Mouse (Mus musculus): ENCODE data around the gene Tpsg1. TPM values are rescaled to one million over a fixed set of nuclear protein-coding genes. Genes with fewer than 3 reads are reported as not detected.

The Tpsg1 gene
- polyA plus RNA-seq, 1 experiment: 0.99 TPM

GRCm38 (mm10) chr17:25416219-25416618 is 47.1 kb downstream of the Tpsg1 start:
- no peak overlapping the region for H3K27ac ChIP-seq (replicated peaks; ENCODE audit: low read depth, low read length)

GRCm38 (mm10) chr17:25417990-25418389 is 48.9 kb downstream of the Tpsg1 start:
- Histone ChIP-seq H3K4me3 (ENCODE audit: insufficient read depth, low read depth, low read length) (no peak overlapping the region), H3K27ac (replicated peaks; ENCODE audit: low read depth, low read length) (no peak overlapping the region), H3K4me1 (ENCODE audit: control insufficient read depth, insufficient read depth, insufficient read length, low read length) (0 out of 2 replicates have a peak, but pooled peaks cover 2% of the 10 kb centered on the region)

More at GRCm38 (mm10) chr17:25416219-25416618, 47.1 kb downstream of the Tpsg1 start:
- Histone ChIP-seq H3K4me1 (ENCODE audit: control insufficient read depth, insufficient read depth, insufficient read length, low read length) (0 out of 2 replicates have a peak, but pooled peaks cover 2% of the 10 kb centered on the region), H3K4me3 (ENCODE audit: insufficient read depth, low read depth, low read length) (no peak overlapping the region)

- Histone ChIP-seq H3K4me3 (ENCODE audit: insufficient read depth, low read depth, low read length) (no peak overlapping the region), H3K4me1 (ENCODE audit: control insufficient read depth, insufficient read depth, insufficient read length, low read length) (0 out of 2 replicates have a peak, but pooled peaks cover 2% of the 10 kb centered on the region), H3K27ac (replicated peaks; ENCODE audit: low read depth, low read length) (no peak overlapping the region)
These were observed 49.9 kb downstream of the Tpsg1 start for GRCm38 (mm10) chr17:25418926-25419325.

GRCm38 (mm10) chr17:25420998-25421397 is 51.9 kb downstream of the Tpsg1 start:
- H3K27ac ChIP-seq (replicated peaks; ENCODE audit: low read depth, low read length): no peak overlapping the region
- no peaks in the 10 kb centered on the region for H3K4me1 ChIP-seq (ENCODE audit: control insufficient read depth, insufficient read depth, insufficient read length, low read length)
- H3K4me3 ChIP-seq (ENCODE audit: insufficient read depth, low read depth, low read length): no peak overlapping the region

Other genes starting within 250 kb of the Tpsg1 start
- gene Ptx4, start 248.5 kb upstream of the Tpsg1 start, polyA plus RNA-seq (2012; ENCODE audit: insufficient read depth, insufficient read length, missing spikeins): not detected in 2 replicates
- gene Clcn7, start 235.9 kb upstream of the Tpsg1 start, polyA plus RNA-seq (2012; ENCODE audit: insufficient read depth, insufficient read length, missing spikeins): 9.6 and 11.5 TPM in 2 replicates
- gene Ccdc154, start 206.8 kb upstream of the Tpsg1 start, polyA plus RNA-seq (2012; ENCODE audit: insufficient read depth, insufficient read length, missing spikeins): not detected in 2 replicates
- gene Gm38655, start 193.8 kb upstream of the Tpsg1 start, polyA plus RNA-seq (2012; ENCODE audit: insufficient read depth, insufficient read length, missing spikeins): not detected in 2 replicates
- gene BC003965, start 184.7 kb upstream of the Tpsg1 start, polyA plus RNA-seq (2012; ENCODE audit: insufficient read depth, insufficient read length, missing spikeins): 27.3 and 36.9 TPM in 2 replicates
- 2.5 and 4.3 TPM in 2 replicates for gene Unkl, start 180.9 kb upstream of the Tpsg1 start, polyA plus RNA-seq (2012; ENCODE audit: insufficient read depth, insufficient read length, missing spikeins)
- 27.6 and 32.7 TPM in 2 replicates for gene Gnptg, start 129.1 kb upstream of the Tpsg1 start, polyA plus RNA-seq (2012; ENCODE audit: insufficient read depth, insufficient read length, missing spikeins)
- gene Tsr3, start 129.1 kb upstream of the Tpsg1 start, polyA plus RNA-seq (2012; ENCODE audit: insufficient read depth, insufficient read length, missing spikeins): 9.9 and 13.1 TPM in 2 replicates
- 1.1 and 2.9 TPM in 2 replicates for gene Baiap3, start 112.9 kb upstream of the Tpsg1 start, polyA plus RNA-seq (2012; ENCODE audit: insufficient read depth, insufficient read length, missing spikeins)
- 56.0 and 66.5 TPM in 2 replicates for gene Ube2i, start 94.7 kb upstream of the Tpsg1 start, polyA plus RNA-seq (2012; ENCODE audit: insufficient read depth, insufficient read length, missing spikeins)
- not detected in 2 replicates for gene Prss34, start 70.9 kb upstream of the Tpsg1 start, polyA plus RNA-seq (2012; ENCODE audit: insufficient read depth, insufficient read length, missing spikeins)
- gene Prss28, start 60.6 kb upstream of the Tpsg1 start, polyA plus RNA-seq (2012; ENCODE audit: insufficient read depth, insufficient read length, missing spikeins): not detected in 2 replicates
- not detected in 2 replicates for gene Prss29, start 50.6 kb upstream of the Tpsg1 start, polyA plus RNA-seq (2012; ENCODE audit: insufficient read depth, insufficient read length, missing spikeins)
- gene Tpsab1, start 23.7 kb upstream of the Tpsg1 start, polyA plus RNA-seq (2012; ENCODE audit: insufficient read depth, insufficient read length, missing spikeins): 0.63 TPM in 1 of 2 replicates, not detected in the other
- gene Tpsb2, start 3.0 kb upstream of the Tpsg1 start, polyA plus RNA-seq (2012; ENCODE audit: insufficient read depth, insufficient read length, missing spikeins): 6.1 and 8.8 TPM in 2 replicates
- 1.3 TPM in 1 of 2 replicates, not detected in the other for gene Cacna1h, start 64.5 kb downstream of the Tpsg1 start, polyA plus RNA-seq (2012; ENCODE audit: insufficient read depth, insufficient read length, missing spikeins)
- gene Tekt4, start 85.3 kb downstream of the Tpsg1 start, polyA plus RNA-seq (2012; ENCODE audit: insufficient read depth, insufficient read length, missing spikeins): not detected in 2 replicates
- gene Sstr5, start 128.0 kb downstream of the Tpsg1 start, polyA plus RNA-seq (2012; ENCODE audit: insufficient read depth, insufficient read length, missing spikeins): not detected in 2 replicates
- 0.79 TPM in 1 of 2 replicates, not detected in the other for gene Sox8, start 201.4 kb downstream of the Tpsg1 start, polyA plus RNA-seq (2012; ENCODE audit: insufficient read depth, insufficient read length, missing spikeins)
- 24.0 and 41.1 TPM in 2 replicates for gene Lmf1, start 209.8 kb downstream of the Tpsg1 start, polyA plus RNA-seq (2012; ENCODE audit: insufficient read depth, insufficient read length, missing spikeins)